Mouse (Mus musculus) embryonic facial prominence, embryonic 10.5 days (tissue): Measurements from ENCODE around the gene Hk2. TPM values are rescaled to one million over a fixed set of nuclear protein-coding genes. Genes with fewer than 3 reads are reported as not detected.

Source experiments
- DNase-seq: peaks from one replicate; pipeline ENCODE4 v3.0.0-alpha.2; 2017; ENCODE audit warnings: low spot score
- H3K27ac ChIP-seq: fragments of 300-500 bp; sonication (generic); replicated peaks from 2 replicates; pipeline ENCODE4 v1.5.1; 2016; ENCODE audit warnings: mild to moderate bottlenecking
- H3K27me3 ChIP-seq: fragments of 300-500 bp; sonication (generic); replicated peaks from 2 replicates; pipeline ENCODE4 v1.6.1; 2016; ENCODE audit warnings: low read depth, mild to moderate bottlenecking; ENCODE audit not compliant: poor library complexity, severe bottlenecking
- H3K36me3 ChIP-seq: fragments of 300-500 bp; sonication (generic); replicated peaks from 2 replicates; pipeline ENCODE4 v1.6.1; 2016; ENCODE audit warnings: mild to moderate bottlenecking, moderate library complexity
- H3K4me1 ChIP-seq: fragments of 300-500 bp; sonication (generic); 2 replicates; pipeline ENCODE4 v1.6.1; 2016
- H3K4me3 ChIP-seq: fragments of 300-500 bp; sonication (generic); 2 replicates; pipeline ENCODE4 v1.5.1; 2016; ENCODE audit warnings: mild to moderate bottlenecking, moderate library complexity
- H3K9me3 ChIP-seq: fragments of 300-500 bp; sonication (generic); 2 replicates; pipeline ENCODE4 v1.6.1; 2016; ENCODE audit warnings: mild to moderate bottlenecking
- WGBS: fragments of 180-500 bp; shearing (Covaris S2); methylation state at CpG from one replicate; pipeline ENCODE4 v1.1.7; 2016; 5-methylcytosine and 5-hydroxymethylcytosine counted together
- polyA plus RNA-seq: library from polyadenylated mRNA; unstranded; fragments of >200 nt; fragmentation: Nextera tagmentation; extraction: Ambion mirVana; gene quantifications from 2 replicates; pipeline ENCODE4 v1.2.1, GENCODE M21; 2016

Hk2 gene
- polyA plus RNA-seq, 1 experiment from 2014 or later, result 27.7 TPM

- WGBS, result 70% methylated on average over 4 of the region's 4 CpGs
- H3K4me3 ChIP-seq, result no peak overlapping the region
- no peaks in the 10 kb centered on the region for H3K27me3 ChIP-seq
- no peak overlapping the region for H3K27ac ChIP-seq
- peaks cover 22% of the 10 kb centered on the region; the same call in 1 of the 2 replicates for H3K36me3 ChIP-seq
- H3K9me3 ChIP-seq, result no peaks in the 10 kb centered on the region
- H3K4me1 ChIP-seq, result peaks cover 37% of the 10 kb centered on the region
- DNase-seq, result no peak
Observed at GRCm38 (mm10) chr6:82766636-82767035, 7.6 kb downstream of the Hk2 start.

GRCm38 (mm10) chr6:82765261-82765660, 9.0 kb downstream of the Hk2 start:
- H3K27ac ChIP-seq, result no peak overlapping the region
- WGBS, result 95% methylated on average over 2 of the region's 2 CpGs

GRCm38 (mm10) chr6:82763871-82764503, 10.3 kb downstream of the Hk2 start:
- Histone ChIP-seq H3K36me3 (peaks cover 37% of the 10 kb centered on the region), H3K27ac (no peak overlapping the region)
- 48% methylated on average over 9 of the region's 9 CpGs for WGBS

More at GRCm38 (mm10) chr6:82765261-82765660, 9.0 kb downstream of the Hk2 start:
- DNase-seq, result no peak
- no peak overlapping the region for H3K4me3 ChIP-seq
- peaks cover 26% of the 10 kb centered on the region for H3K4me1 ChIP-seq
- H3K9me3 ChIP-seq, result no peaks in the 10 kb centered on the region
- peaks cover 24% of the 10 kb centered on the region for H3K36me3 ChIP-seq
- no peaks in the 10 kb centered on the region for H3K27me3 ChIP-seq

GRCm38 (mm10) chr6:82762728-82763127, 11.5 kb downstream of the Hk2 start:
- no peaks in the 10 kb centered on the region for H3K9me3 ChIP-seq
- H3K4me1 ChIP-seq, result peaks cover 18% of the 10 kb centered on the region
- no peak for DNase-seq
- no peak overlapping the region for H3K27ac ChIP-seq
- H3K36me3 ChIP-seq, result peaks cover 41% of the 10 kb centered on the region
- H3K4me3 ChIP-seq, result no peak overlapping the region
- H3K27me3 ChIP-seq, result no peaks in the 10 kb centered on the region
- 88% methylated on average over 2 of the region's 2 CpGs for WGBS

More at GRCm38 (mm10) chr6:82763871-82764503, 10.3 kb downstream of the Hk2 start:
- Histone ChIP-seq H3K4me3 (no peak overlapping the region), H3K27me3 (no peaks in the 10 kb centered on the region), H3K4me1 (peaks cover 18% of the 10 kb centered on the region), H3K9me3 (no peaks in the 10 kb centered on the region)
- no peak for DNase-seq

GRCm38 (mm10) chr6:82760749-82761357, 13.4 kb downstream of the Hk2 start:
- Histone ChIP-seq H3K4me3 (no peak overlapping the region), H3K4me1 (peaks cover 15% of the 10 kb centered on the region), H3K27ac (no peak overlapping the region), H3K9me3 (no peaks in the 10 kb centered on the region), H3K27me3 (no peaks in the 10 kb centered on the region), H3K36me3 (peaks cover 48% of the 10 kb centered on the region)
- WGBS, result 78% methylated on average over 3 of the region's 3 CpGs
- no peak for DNase-seq

GRCm38 (mm10) chr6:82759241-82759640, 15.0 kb downstream of the Hk2 start:
- Histone ChIP-seq H3K4me1 (peaks cover 12% of the 10 kb centered on the region), H3K27ac (no peak overlapping the region), H3K27me3 (no peaks in the 10 kb centered on the region), H3K4me3 (no peak overlapping the region), H3K36me3 (peaks cover 56% of the 10 kb centered on the region), H3K9me3 (no peaks in the 10 kb centered on the region)
- no peak for DNase-seq
- 93% methylated on average over 5 of the region's 5 CpGs for WGBS

GRCm38 (mm10) chr6:82756799-82757210, 17.4 kb downstream of the Hk2 start:
- H3K27ac ChIP-seq, result no peak overlapping the region
- no peak for DNase-seq
- H3K27me3 ChIP-seq, result no peaks in the 10 kb centered on the region
- no peaks in the 10 kb centered on the region for H3K9me3 ChIP-seq
- 0 out of 2 replicates have a peak, but pooled peaks cover 3% of the 10 kb centered on the region for H3K4me1 ChIP-seq
- no peak overlapping the region for H3K4me3 ChIP-seq
- H3K36me3 ChIP-seq, result peaks cover 71% of the 10 kb centered on the region
- 93% methylated on average over 9 of the region's 9 CpGs for WGBS

GRCm38 (mm10) chr6:82756216-82756615, 18.0 kb downstream of the Hk2 start:
- H3K36me3 ChIP-seq, result peaks cover 77% of the 10 kb centered on the region
- WGBS, result 92% methylated on average over 7 of the region's 7 CpGs
- no peaks in the 10 kb centered on the region for H3K27me3 ChIP-seq

GRCm38 (mm10) chr6:82755338-82755737, 18.9 kb downstream of the Hk2 start:
- 43% methylated on average over 2 of the region's 2 CpGs for WGBS
- Histone ChIP-seq H3K27me3 (no peaks in the 10 kb centered on the region), H3K27ac (no peak overlapping the region), H3K9me3 (no peaks in the 10 kb centered on the region), H3K4me1 (no peaks in the 10 kb centered on the region), H3K4me3 (no peak overlapping the region), H3K36me3 (peaks cover 84% of the 10 kb centered on the region)
- no peak for DNase-seq

More at GRCm38 (mm10) chr6:82756216-82756615, 18.0 kb downstream of the Hk2 start:
- H3K27ac ChIP-seq, result no peak overlapping the region
- no peak overlapping the region for H3K4me3 ChIP-seq
- no peaks in the 10 kb centered on the region for H3K9me3 ChIP-seq
- no peak for DNase-seq
- 0 out of 2 replicates have a peak, but pooled peaks cover 3% of the 10 kb centered on the region for H3K4me1 ChIP-seq

GRCm38 (mm10) chr6:82754769-82755168, 19.5 kb downstream of the Hk2 start:
- Histone ChIP-seq H3K27me3 (no peaks in the 10 kb centered on the region), H3K27ac (no peak overlapping the region), H3K4me1 (no peaks in the 10 kb centered on the region), H3K9me3 (no peaks in the 10 kb centered on the region), H3K4me3 (no peak overlapping the region), H3K36me3 (peaks cover 84% of the 10 kb centered on the region)
- no peak for DNase-seq
- 94% methylated on average over 6 of the region's 6 CpGs for whole genome bisulfite sequencing

- H3K27ac ChIP-seq, result no peak overlapping the region
- no peaks in the 10 kb centered on the region for H3K9me3 ChIP-seq
- WGBS, result 88% methylated on average over 14 of the region's 14 CpGs
- H3K4me1 ChIP-seq, result no peaks in the 10 kb centered on the region
- DNase-seq, result no peak
- no peaks in the 10 kb centered on the region for H3K27me3 ChIP-seq
- H3K4me3 ChIP-seq, result no peak overlapping the region
- peaks cover 82% of the 10 kb centered on the region for H3K36me3 ChIP-seq
Observed at GRCm38 (mm10) chr6:82753638-82754361, 20.5 kb downstream of the Hk2 start.

GRCm38 (mm10) chr6:82753061-82753460, 21.2 kb downstream of the Hk2 start:
- H3K27me3 ChIP-seq, result no peaks in the 10 kb centered on the region
- peaks cover 82% of the 10 kb centered on the region for H3K36me3 ChIP-seq
- no peaks in the 10 kb centered on the region for H3K9me3 ChIP-seq
- no peak overlapping the region for H3K4me3 ChIP-seq
- no peaks in the 10 kb centered on the region for H3K4me1 ChIP-seq
- no peak for DNase-seq
- WGBS, result 82% methylated on average over 11 of the region's 11 CpGs
- H3K27ac ChIP-seq, result no peak overlapping the region
